Mouse (Mus musculus) brain, embryonic 14.5 days (tissue): ENCODE data around the gene Lmbrd2.

Source experiments
- CTCF ChIP-seq: fragments of 200-500 bp; IDR thresholded peaks from 2 replicates; pipeline ENCODE4 v1.5.1; 2012; ENCODE audit warnings: inconsistent platforms, mild to moderate bottlenecking, moderate library complexity, borderline replicate concordance; ENCODE audit not compliant: insufficient read depth, insufficient read length; ENCODE audit errors: extremely low read depth
- POLR2A ChIP-seq: fragments of 200-500 bp; IDR thresholded peaks from 2 replicates; pipeline ENCODE4 v1.6.1; 2012; ENCODE audit warnings: mild to moderate bottlenecking, inconsistent platforms, borderline replicate concordance; ENCODE audit not compliant: poor library complexity, insufficient read depth, insufficient read length, severe bottlenecking; ENCODE audit errors: extremely low read depth

DNA sequence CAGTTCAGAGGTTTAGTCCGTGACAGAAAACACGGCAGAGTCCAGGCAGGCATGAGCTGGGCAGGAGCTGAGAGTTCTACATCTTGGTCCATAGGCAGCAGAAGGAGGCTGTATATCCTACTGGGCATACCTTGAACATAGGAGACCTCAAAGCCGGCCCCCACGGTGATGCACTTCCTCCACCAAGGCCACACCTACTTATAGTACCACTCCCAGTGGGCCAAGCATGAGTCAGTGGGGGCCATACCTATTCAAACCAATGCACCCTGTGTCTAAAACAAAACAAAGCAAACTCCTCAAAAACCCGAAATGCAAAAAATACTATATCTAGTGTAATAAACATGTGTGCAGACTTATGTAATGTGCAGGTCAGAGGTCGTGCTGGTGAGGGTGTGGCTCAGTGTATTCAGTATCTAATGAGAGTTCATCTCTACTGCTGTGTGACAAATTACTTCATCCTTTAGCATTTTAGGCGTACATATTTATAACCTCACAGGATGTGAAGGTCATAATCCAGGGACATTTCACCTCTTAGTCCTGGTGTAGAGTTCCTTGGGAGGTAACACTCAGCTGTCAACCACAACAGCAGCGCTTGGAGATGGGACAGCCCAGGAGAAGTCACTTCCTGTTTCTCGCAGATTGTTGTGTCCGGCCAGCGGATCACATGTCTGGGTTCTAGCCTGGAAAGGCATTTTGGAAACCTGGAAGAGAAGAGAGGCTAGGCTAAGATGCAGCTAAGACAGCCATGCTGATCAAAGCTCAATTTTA is 46.6 kb upstream of the Lmbrd2 start:
- TF ChIP-seq POLR2A (no peak), CTCF (no peak)
